Mouse (Mus musculus) small intestine, adult 2 months (tissue): Measurements from ENCODE around the gene Cers6. TPM values are rescaled to one million over a fixed set of nuclear protein-coding genes. Genes with fewer than 3 reads are reported as not detected.

Experiments
- H3K27ac ChIP-seq: fragments of 200-500 bp; 2 replicates; pipeline ENCODE4 v1.5.1; 2012; ENCODE audit warnings: low read depth, low read length, control low read depth, inconsistent platforms; ENCODE audit not compliant: insufficient read depth
- H3K27me3 ChIP-seq: fragments of 200-500 bp; 2 replicates; pipeline ENCODE4 v1.6.1; 2012; ENCODE audit warnings: mild to moderate bottlenecking, moderate library complexity, low read length, inconsistent platforms; ENCODE audit not compliant: control insufficient read depth, insufficient read depth
- H3K36me3 ChIP-seq: fragments of 200-500 bp; 2 replicates; pipeline ENCODE4 v1.6.1; 2012; ENCODE audit warnings: mild to moderate bottlenecking, low read length, control low read depth, inconsistent platforms; ENCODE audit not compliant: control insufficient read depth, insufficient read depth
- H3K4me1 ChIP-seq: fragments of 200-500 bp; 2 replicates; pipeline ENCODE4 v1.6.1; 2012; ENCODE audit warnings: low read length, inconsistent platforms, mixed read lengths; ENCODE audit not compliant: control insufficient read depth, insufficient read depth, insufficient read length
- H3K4me3 ChIP-seq: fragments of 200-500 bp; 2 replicates; pipeline ENCODE4 v1.5.1; 2012; ENCODE audit warnings: low read depth, mild to moderate bottlenecking, control low read depth, inconsistent platforms, low read length, moderate library complexity
- CTCF ChIP-seq: fragments of 200-500 bp; IDR thresholded peaks from 2 replicates; pipeline ENCODE4 v1.5.1; 2012; ENCODE audit warnings: low read depth, mild to moderate bottlenecking, control low read depth, inconsistent platforms, low read length, moderate library complexity, mixed read lengths; ENCODE audit not compliant: insufficient replicate concordance, insufficient read length; ENCODE audit errors: extremely low read depth
- POLR2A ChIP-seq: fragments of 200-500 bp; IDR thresholded peaks from 2 replicates; pipeline ENCODE4 v1.6.1; 2012; ENCODE audit warnings: low read depth, mild to moderate bottlenecking, control low read depth, inconsistent platforms, low read length, moderate library complexity
- WGBS: fragments of 180-500 bp; shearing (Covaris S2); methylation state at CpG from one replicate; pipeline ENCODE4 v1.1.7; 2018; 5-methylcytosine and 5-hydroxymethylcytosine counted together
- polyA plus RNA-seq: library from polyadenylated mRNA; depleted of rRNA; stranded (reverse); fragments of >200 nt; gene quantifications from 2 replicates; pipeline ENCODE4 v1.2.3, GENCODE M21; 2012

Gene Cers6
- polyA plus RNA-seq, 1 experiment = 19.4 TPM

- TF ChIP-seq POLR2A (no peak), CTCF (no peak)
- Histone ChIP-seq H3K36me3 (0 out of 2 replicates have a peak, but pooled peaks cover 1% of the 10 kb centered on the region), H3K27me3 (no peaks in the 10 kb centered on the region), H3K27ac (peak overlapping the region; percentile 70), H3K4me1 (peaks cover 18% of the 10 kb centered on the region), H3K4me3 (no peak overlapping the region)
- 70% methylated on average over 6 of the region's 6 CpGs for WGBS
Observed at GRCm38 (mm10) chr2:68925542-68925941, 64.3 kb downstream of the Cers6 start.

DNA sequence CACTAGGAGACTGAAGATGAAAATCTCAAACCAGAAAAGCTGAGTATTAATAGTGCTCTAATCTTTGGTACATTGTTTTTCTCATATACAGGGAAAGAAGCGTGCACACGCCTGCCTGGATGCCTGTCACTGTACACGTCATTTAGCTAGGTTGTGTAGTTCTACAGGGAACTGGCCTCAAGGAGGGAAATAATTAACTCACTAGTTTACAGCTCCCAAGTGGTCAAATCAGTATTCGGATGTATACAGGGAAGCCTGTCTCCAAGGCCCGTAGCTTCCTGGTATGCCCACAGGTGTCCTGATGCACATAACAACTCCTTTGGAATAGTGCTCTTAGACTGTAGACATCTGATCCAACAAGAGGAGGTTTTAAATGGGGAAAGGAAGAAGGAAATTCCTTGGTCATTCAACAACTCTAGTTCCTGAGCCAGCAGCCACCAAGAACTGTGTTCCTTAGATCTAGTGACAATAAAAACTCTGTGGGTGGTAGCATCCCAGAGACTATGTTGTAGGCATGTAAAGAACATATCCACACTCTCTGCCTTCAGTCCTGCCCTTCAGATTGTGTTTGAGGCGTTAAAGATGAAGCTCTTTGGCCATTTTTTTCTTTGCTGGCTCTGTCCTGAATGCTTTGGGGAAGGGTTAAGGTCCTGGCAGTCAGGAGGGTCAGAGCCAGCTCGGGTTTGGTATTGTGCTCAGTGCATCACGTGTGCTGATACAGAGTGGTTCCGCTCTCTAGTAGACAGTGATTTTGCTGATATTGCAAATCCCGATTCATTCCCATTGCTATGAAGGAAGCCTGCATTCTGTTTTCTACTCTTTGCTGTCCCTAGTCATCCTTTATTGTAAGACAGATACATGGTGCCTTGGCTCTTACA is 65.9 kb downstream of the Cers6 start:
- H3K36me3 ChIP-seq = 0 out of 2 replicates have a peak, but pooled peaks cover 1% of the 10 kb centered on the region
- 48% methylated on average over 10 of the region's 10 CpGs for WGBS
- peaks cover 18% of the 10 kb centered on the region for H3K4me1 ChIP-seq
- H3K27ac ChIP-seq = peak overlapping the region; percentile 43
- H3K4me3 ChIP-seq = no peak overlapping the region
- no peak for TF ChIP-seq CTCF
- no peak for TF ChIP-seq POLR2A
- no peaks in the 10 kb centered on the region for H3K27me3 ChIP-seq

GRCm38 (mm10) chr2:68932240-68932639 is 71.0 kb downstream of the Cers6 start:
- TF ChIP-seq CTCF (no peak), POLR2A (no peak)
- no peak overlapping the region for H3K4me3 ChIP-seq
- H3K27ac ChIP-seq = peak overlapping the region; percentile 47
- peaks cover 4% of the 10 kb centered on the region for H3K36me3 ChIP-seq
- 21% methylated on average over 4 of the region's 4 CpGs for WGBS
- peaks cover 32% of the 10 kb centered on the region for H3K4me1 ChIP-seq
- no peaks in the 10 kb centered on the region for H3K27me3 ChIP-seq

DNA sequence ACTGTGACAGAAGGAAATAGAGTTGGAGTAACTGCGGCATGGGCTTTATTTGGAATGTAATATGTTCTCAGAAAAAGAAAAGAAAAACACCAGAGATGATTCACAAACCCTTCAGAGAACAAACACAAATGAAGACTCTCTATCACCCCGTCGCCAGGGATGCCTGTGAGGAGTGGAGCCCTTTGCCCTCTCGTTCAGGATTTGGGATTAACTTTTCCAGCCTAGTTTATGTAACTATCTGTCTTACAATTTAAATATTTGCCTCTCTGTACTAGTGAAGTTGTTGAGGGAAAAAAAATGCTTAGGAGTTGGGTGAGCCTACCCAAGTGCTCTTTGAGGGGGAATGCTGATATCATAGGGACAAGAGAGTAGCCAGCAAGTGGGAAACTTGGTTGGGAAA is 71.4 kb downstream of the Cers6 start:
- WGBS = 23% methylated on average over 4 of the region's 4 CpGs
- no peak overlapping the region for H3K4me3 ChIP-seq
- no peaks in the 10 kb centered on the region for H3K27me3 ChIP-seq
- TF ChIP-seq POLR2A (no peak), CTCF (no peak)
- peaks cover 30% of the 10 kb centered on the region for H3K4me1 ChIP-seq
- peak overlapping the region; percentile 47 for H3K27ac ChIP-seq
- H3K36me3 ChIP-seq = peaks cover 8% of the 10 kb centered on the region

DNA sequence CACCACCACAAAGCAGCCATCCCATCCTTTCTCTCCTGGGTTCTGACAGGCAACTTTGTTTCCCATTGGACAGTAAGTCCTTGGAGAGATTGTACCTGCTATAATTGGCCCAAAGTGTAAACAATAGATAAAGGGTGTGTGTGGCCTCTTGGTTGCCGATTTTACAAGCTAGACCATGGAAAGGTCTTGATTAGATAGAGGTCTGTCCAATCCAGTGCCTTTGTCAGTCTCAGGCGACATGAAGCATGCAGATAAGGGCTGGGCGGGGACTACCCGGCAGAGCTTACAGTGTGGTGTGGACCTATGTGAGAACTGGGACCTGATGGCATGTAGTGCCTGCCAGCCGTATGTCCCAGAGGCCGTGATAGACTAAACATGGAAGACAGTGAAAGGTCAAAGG is 73.4 kb downstream of the Cers6 start:
- TF ChIP-seq POLR2A (no peak), CTCF (no peak)
- Histone ChIP-seq H3K27ac (peak overlapping the region; percentile 86), H3K27me3 (no peaks in the 10 kb centered on the region), H3K36me3 (peaks cover 9% of the 10 kb centered on the region), H3K4me1 (peaks cover 30% of the 10 kb centered on the region), H3K4me3 (no peak overlapping the region)
- 24% methylated on average over 6 of the region's 6 CpGs for WGBS

DNA sequence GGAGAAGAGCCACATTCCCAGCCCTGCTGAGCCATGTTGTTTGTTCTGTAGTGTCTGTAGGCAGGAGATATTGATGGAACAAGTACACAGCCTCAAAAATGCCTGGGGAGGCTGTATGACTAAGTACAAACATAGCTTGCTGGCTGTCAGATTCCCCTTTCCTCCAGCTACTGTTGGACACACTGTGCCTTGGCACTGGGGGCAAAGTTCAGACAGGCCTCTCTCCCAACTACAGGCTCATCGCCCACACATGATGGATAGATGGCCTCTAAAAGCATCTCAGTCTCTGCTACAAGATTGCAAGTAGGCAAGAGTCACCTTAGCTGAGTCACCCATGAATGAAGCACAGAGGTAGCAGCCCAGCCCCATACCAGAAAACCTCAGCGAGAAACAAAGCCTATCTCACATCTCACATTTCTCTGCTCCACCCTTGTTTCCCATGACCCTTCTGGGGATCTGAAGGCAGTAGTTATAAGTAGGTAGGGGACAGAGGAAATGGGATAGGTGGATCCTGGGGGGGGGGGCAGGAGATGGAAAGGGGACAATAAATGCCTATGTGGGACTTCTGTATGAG is 74.6 kb downstream of the Cers6 start:
- Histone ChIP-seq H3K27ac (peak overlapping the region; percentile 86; the same call in 1 of the 2 replicates), H3K4me3 (no peak overlapping the region), H3K36me3 (peaks cover 9% of the 10 kb centered on the region), H3K4me1 (peaks cover 27% of the 10 kb centered on the region; the same call in 1 of the 2 replicates), H3K27me3 (no peaks in the 10 kb centered on the region)
- TF ChIP-seq CTCF = no peak
- TF ChIP-seq POLR2A = no peak
- WGBS = 26% methylated on average over 2 of the region's 2 CpGs

DNA sequence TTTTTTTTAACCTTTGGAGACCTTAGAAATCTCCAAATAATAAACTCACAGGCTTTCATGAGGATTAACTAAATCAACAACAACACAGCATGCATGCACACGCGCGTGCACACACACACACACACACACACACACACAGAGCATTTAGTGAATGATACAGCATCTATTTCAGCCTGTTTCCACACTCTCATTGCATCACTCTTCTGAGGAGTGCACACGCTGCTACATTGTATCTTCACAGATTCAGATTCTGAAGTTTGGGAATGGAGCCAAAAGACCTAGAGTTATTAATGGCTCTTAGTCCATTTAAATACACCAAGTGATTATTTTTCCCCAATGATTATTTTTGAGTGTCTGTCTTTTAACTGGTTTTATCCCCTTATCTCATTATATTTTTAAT is 75.5 kb downstream of the Cers6 start:
- Histone ChIP-seq H3K4me1 (peaks cover 27% of the 10 kb centered on the region; the same call in 1 of the 2 replicates), H3K27me3 (no peaks in the 10 kb centered on the region)
- WGBS = 84% methylated on average over 4 of the region's 4 CpGs

More for the DNA sequence above, 75.5 kb downstream of the Cers6 start:
- no peak overlapping the region for H3K27ac ChIP-seq
- H3K4me3 ChIP-seq = no peak overlapping the region
- no peak for TF ChIP-seq POLR2A
- no peak for TF ChIP-seq CTCF
- H3K36me3 ChIP-seq = peaks cover 9% of the 10 kb centered on the region
